Mouse (Mus musculus) neural tube, embryonic 11.5 days (tissue): ENCODE results near the gene Mapkapk2. TPM values are rescaled to one million over a fixed set of nuclear protein-coding genes. Genes with fewer than 3 reads are reported as not detected.

Experiments
- ATAC-seq: fragments of 200-750 bp; cut with Nextera tagmentation; 2 replicates; pipeline ENCODE4 v1.8.0; 2017; ENCODE audit warnings: moderate number of reproducible peaks, mild to moderate bottlenecking, moderate TSS enrichment, moderate library complexity; ENCODE audit not compliant: insufficient read depth, low FRiP score, low TSS enrichment
- DNase-seq: peaks from one replicate; pipeline ENCODE4 v3.0.0-alpha.2; 2015; ENCODE audit warnings: low spot score
- H3K27ac ChIP-seq: fragments of 300-500 bp; sonication (generic); 2 replicates; pipeline ENCODE4 v1.5.1; 2014; ENCODE audit warnings: low read depth, mild to moderate bottlenecking, low read length
- H3K27me3 ChIP-seq: fragments of 300-500 bp; sonication (generic); 2 replicates; pipeline ENCODE4 v1.6.1; 2014; ENCODE audit warnings: mild to moderate bottlenecking, low read length, mixed read lengths; ENCODE audit not compliant: control insufficient read depth, insufficient read depth
- H3K36me3 ChIP-seq: fragments of 300-500 bp; sonication (generic); 2 replicates; pipeline ENCODE4 v1.6.1; 2014; ENCODE audit warnings: mild to moderate bottlenecking, low read length, moderate library complexity, mixed read lengths; ENCODE audit not compliant: control insufficient read depth, insufficient read depth
- H3K4me1 ChIP-seq: fragments of 300-500 bp; sonication (generic); 2 replicates; pipeline ENCODE4 v1.6.1; 2014; ENCODE audit warnings: low read length, mixed read lengths; ENCODE audit not compliant: control insufficient read depth, insufficient read depth
- H3K4me2 ChIP-seq: fragments of 300-500 bp; sonication (generic); 2 replicates; pipeline ENCODE4 v1.6.1; 2014; ENCODE audit warnings: low read depth, mild to moderate bottlenecking, moderate library complexity
- H3K4me3 ChIP-seq: fragments of 300-500 bp; sonication (generic); 2 replicates; pipeline ENCODE4 v1.5.1; 2014; ENCODE audit warnings: low read depth, low read length
- H3K9ac ChIP-seq: fragments of 300-500 bp; sonication (generic); 2 replicates; pipeline ENCODE4 v1.6.1; 2014; ENCODE audit warnings: mild to moderate bottlenecking, low read length
- H3K9me3 ChIP-seq: fragments of 300-500 bp; sonication (generic); 2 replicates; pipeline ENCODE4 v1.6.1; 2016; ENCODE audit warnings: low read length; ENCODE audit not compliant: control insufficient read depth
- WGBS: fragments of 180-500 bp; shearing (Covaris S2); extraction: QIAGEN DNeasy Blood & Tissue Kit; methylation state at CpG from one replicate; pipeline ENCODE4 v1.1.7; 2014; 5-methylcytosine and 5-hydroxymethylcytosine counted together
- polyA plus RNA-seq: library from polyadenylated mRNA; unstranded; fragments of >200 nt; fragmentation: Nextera tagmentation; extraction: Ambion mirVana; gene quantifications from 2 replicates; pipeline ENCODE4 v1.2.1, GENCODE M21; 2014

Mapkapk2 gene
- polyA plus RNA-seq, 1 experiment from 2014 or later, result 36.5 TPM

- Histone ChIP-seq H3K9ac (no peak overlapping the region), H3K4me2 (no peak overlapping the region), H3K4me1 (no peaks in the 10 kb centered on the region), H3K27ac (no peak overlapping the region), H3K9me3 (no peaks in the 10 kb centered on the region), H3K27me3 (no peaks in the 10 kb centered on the region), H3K36me3 (no peaks in the 10 kb centered on the region), H3K4me3 (no peak overlapping the region)
- WGBS, result 95% methylated on average over 4 of the region's 4 CpGs
- ATAC-seq, result no peak
- no peak for DNase-seq
Measured at GRCm38 (mm10) chr1:131043636-131044035, 54.0 kb downstream of the Mapkapk2 start.

DNA sequence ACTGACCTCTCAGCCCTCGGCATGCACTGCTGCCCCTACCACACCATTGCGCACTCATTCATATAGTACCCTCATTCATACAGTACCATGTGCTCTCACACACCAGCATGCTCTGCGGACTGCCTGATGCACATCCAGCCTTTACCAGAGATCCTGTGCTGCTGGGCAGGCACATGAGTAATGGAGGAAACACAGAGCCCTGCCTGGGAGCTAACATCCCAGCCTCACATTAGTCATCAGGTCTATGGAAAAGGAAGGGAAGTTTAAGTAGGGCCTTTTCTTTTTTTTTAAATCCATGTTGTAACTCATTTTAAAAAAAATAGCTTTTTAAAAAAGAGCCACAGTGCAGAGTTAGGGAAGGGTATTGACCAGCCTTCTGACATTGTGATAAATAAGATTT, 54.9 kb downstream of the Mapkapk2 start:
- no peaks in the 10 kb centered on the region for H3K4me1 ChIP-seq
- H3K9me3 ChIP-seq, result no peaks in the 10 kb centered on the region; the same call in 1 of the 2 replicates
- H3K27me3 ChIP-seq, result no peaks in the 10 kb centered on the region
- no peak overlapping the region for H3K4me3 ChIP-seq
- H3K36me3 ChIP-seq, result no peaks in the 10 kb centered on the region
- ATAC-seq (no peak), DNase-seq (no peak)
- no peak overlapping the region for H3K9ac ChIP-seq
- no peak overlapping the region for H3K4me2 ChIP-seq
- no peak overlapping the region for H3K27ac ChIP-seq
- WGBS, result 92% methylated on average over 3 of the region's 3 CpGs

DNA sequence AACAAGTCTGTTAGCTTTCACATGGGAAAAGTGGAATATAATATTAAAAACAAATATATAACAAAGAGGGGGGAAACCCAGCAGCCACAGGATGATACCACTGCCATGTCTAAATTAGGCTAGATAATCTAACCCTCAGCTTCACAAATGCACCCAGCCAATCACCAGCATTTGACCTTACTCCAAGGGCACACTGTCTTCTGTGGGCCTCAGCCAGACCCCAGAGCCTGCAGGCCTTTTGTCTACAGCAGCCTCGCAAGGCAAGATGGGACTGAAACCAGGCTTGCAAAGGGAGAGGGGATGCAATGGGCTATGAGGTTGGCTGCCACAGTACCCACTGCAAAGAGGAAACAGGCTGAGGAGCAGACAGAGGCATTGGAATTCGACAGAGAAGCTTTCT, 55.4 kb downstream of the Mapkapk2 start:
- Histone ChIP-seq H3K36me3 (no peaks in the 10 kb centered on the region), H3K27ac (no peak overlapping the region), H3K4me1 (no peaks in the 10 kb centered on the region), H3K4me3 (no peak overlapping the region), H3K9ac (no peak overlapping the region), H3K27me3 (no peaks in the 10 kb centered on the region), H3K4me2 (no peak overlapping the region), H3K9me3 (peaks cover 1% of the 10 kb centered on the region; the same call in 1 of the 2 replicates)
- DNase-seq (no peak), ATAC-seq (no peak)
- 70% methylated on average over 2 of the region's 2 CpGs for WGBS

DNA sequence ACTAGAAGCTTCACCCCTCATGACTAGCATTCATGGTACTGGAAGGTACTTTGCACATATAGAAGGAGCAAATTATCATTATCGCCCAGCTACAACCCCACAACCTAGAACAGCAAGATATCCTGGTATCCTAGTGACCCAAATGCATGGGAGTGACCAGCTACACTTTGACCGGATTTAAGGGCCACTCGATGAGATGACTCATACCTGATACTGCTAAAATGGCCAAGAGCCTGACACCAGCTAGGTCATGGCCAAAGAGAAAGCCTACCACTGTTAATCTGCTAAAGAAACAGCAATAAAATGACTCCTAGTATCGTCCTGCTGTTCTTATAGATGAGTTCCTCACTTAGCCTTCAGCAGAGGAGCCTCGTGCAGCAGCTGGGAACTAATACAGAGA, 58.1 kb downstream of the Mapkapk2 start:
- no peak overlapping the region for H3K9ac ChIP-seq
- 85% methylated on average over 5 of the region's 5 CpGs for WGBS
- H3K4me2 ChIP-seq, result no peak overlapping the region
- no peak overlapping the region for H3K4me3 ChIP-seq
- ATAC-seq, result no peak
- DNase-seq, result no peak
- peaks cover 2% of the 10 kb centered on the region; the same call in 1 of the 2 replicates for H3K9me3 ChIP-seq
- no peaks in the 10 kb centered on the region for H3K27me3 ChIP-seq
- no peak overlapping the region for H3K27ac ChIP-seq
- H3K4me1 ChIP-seq, result no peaks in the 10 kb centered on the region
- no peaks in the 10 kb centered on the region for H3K36me3 ChIP-seq

- Histone ChIP-seq H3K4me3 (no peak overlapping the region), H3K36me3 (no peaks in the 10 kb centered on the region), H3K9ac (no peak overlapping the region), H3K27me3 (no peaks in the 10 kb centered on the region), H3K27ac (no peak overlapping the region), H3K4me2 (no peak overlapping the region), H3K4me1 (no peaks in the 10 kb centered on the region), H3K9me3 (peaks cover 2% of the 10 kb centered on the region; the same call in 1 of the 2 replicates)
- ATAC-seq (no peak), DNase-seq (no peak)
- WGBS, result 87% methylated on average over 10 of the region's 10 CpGs
Measured at GRCm38 (mm10) chr1:131038415-131039017, 59.1 kb downstream of the Mapkapk2 start.

- 94% methylated on average over 5 of the region's 5 CpGs for WGBS
Measured at GRCm38 (mm10) chr1:131038001-131038400, 59.6 kb downstream of the Mapkapk2 start.

GRCm38 (mm10) chr1:131031267-131031666, 66.4 kb downstream of the Mapkapk2 start:
- ATAC-seq (no peak), DNase-seq (no peak)
- Histone ChIP-seq H3K9me3 (no peaks in the 10 kb centered on the region), H3K4me2 (no peak overlapping the region), H3K4me1 (no peaks in the 10 kb centered on the region), H3K27ac (no peak overlapping the region), H3K4me3 (no peak overlapping the region), H3K9ac (no peak overlapping the region), H3K36me3 (no peaks in the 10 kb centered on the region), H3K27me3 (no peaks in the 10 kb centered on the region)
- WGBS, result 39% methylated on average over 3 of the region's 3 CpGs

More at GRCm38 (mm10) chr1:131038001-131038400, 59.6 kb downstream of the Mapkapk2 start:
- H3K9ac ChIP-seq, result no peak overlapping the region
- H3K4me1 ChIP-seq, result no peaks in the 10 kb centered on the region
- H3K9me3 ChIP-seq, result peaks cover 2% of the 10 kb centered on the region; the same call in 1 of the 2 replicates
- no peaks in the 10 kb centered on the region for H3K27me3 ChIP-seq
- H3K27ac ChIP-seq, result no peak overlapping the region
- no peak for DNase-seq
- H3K4me3 ChIP-seq, result no peak overlapping the region
- ATAC-seq, result no peak
- no peak overlapping the region for H3K4me2 ChIP-seq
- no peaks in the 10 kb centered on the region for H3K36me3 ChIP-seq

GRCm38 (mm10) chr1:131030261-131030660, 67.4 kb downstream of the Mapkapk2 start:
- H3K9ac ChIP-seq, result no peak overlapping the region
- H3K27me3 ChIP-seq, result no peaks in the 10 kb centered on the region
- H3K4me1 ChIP-seq, result no peaks in the 10 kb centered on the region
- 67% methylated on average over 7 of the region's 7 CpGs for WGBS
- H3K4me3 ChIP-seq, result no peak overlapping the region
- DNase-seq (no peak), ATAC-seq (no peak)
- H3K36me3 ChIP-seq, result no peaks in the 10 kb centered on the region
- no peaks in the 10 kb centered on the region for H3K9me3 ChIP-seq
- no peak overlapping the region for H3K4me2 ChIP-seq
- no peak overlapping the region for H3K27ac ChIP-seq

- Histone ChIP-seq H3K27ac (no peak overlapping the region), H3K4me1 (no peaks in the 10 kb centered on the region), H3K9ac (no peak overlapping the region), H3K36me3 (no peaks in the 10 kb centered on the region), H3K4me2 (no peak overlapping the region), H3K4me3 (no peak overlapping the region), H3K27me3 (no peaks in the 10 kb centered on the region), H3K9me3 (no peaks in the 10 kb centered on the region)
- ATAC-seq (no peak), DNase-seq (no peak)
- WGBS, result 90% methylated on average over 3 of the region's 3 CpGs
Measured at GRCm38 (mm10) chr1:131029215-131029614, 68.4 kb downstream of the Mapkapk2 start.
